Mouse (Mus musculus): ENCODE data around the gene Cldn6.

DNA sequence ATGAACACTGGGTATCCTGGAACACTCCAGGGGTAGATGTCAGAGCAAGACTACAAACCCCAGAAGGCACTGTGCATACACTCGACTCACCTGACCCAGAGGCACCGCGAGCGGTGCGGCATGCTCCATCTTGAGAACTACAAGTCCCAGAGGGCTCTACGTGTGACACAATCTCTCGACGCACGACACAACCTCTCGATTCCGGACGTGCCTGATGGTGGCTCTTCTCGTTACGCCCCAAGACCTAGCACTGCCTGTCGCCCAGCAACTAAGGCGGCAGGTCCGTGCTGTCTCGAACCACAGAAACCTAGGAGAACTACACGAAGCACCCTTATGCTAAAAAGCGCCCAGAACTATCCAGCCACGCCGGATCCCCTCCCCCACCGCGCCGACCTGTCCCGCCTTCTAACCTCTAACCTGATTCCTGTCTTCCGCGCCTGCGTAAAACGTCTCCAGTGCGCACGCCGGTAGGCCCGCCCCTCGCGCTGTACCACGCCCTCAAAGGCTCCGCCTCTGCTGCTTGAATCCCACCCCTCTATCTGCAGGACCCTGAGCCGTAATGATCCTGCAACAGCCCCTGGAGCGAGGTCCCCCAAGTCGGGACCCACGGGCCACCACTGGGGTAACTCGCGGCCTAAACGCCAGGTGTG lies 5.5 kb upstream of the Cldn6 start, which contains the start of the genes Hcfc1r1 and Thoc6:
- TF ChIP-seq POLR2A (IDR thresholded peaks at IDR 0.05; ENCODE audit: borderline replicate concordance, extremely low read depth, insufficient read depth, insufficient read length, poor library complexity, severe bottlenecking) (peak; percentile 45; the same call in 1 of the 2 replicates), CTCF (IDR thresholded peaks at IDR 0.05; ENCODE audit: borderline replicate concordance, extremely low read depth, insufficient read depth, insufficient read length) (no peak)
